Mouse (Mus musculus) urinary bladder, postnatal 14 days (tissue): ENCODE results near the gene Capn13.
"Not testable (repeated sequence)": the region's sequence is repeated elsewhere in the genome, so short reads cannot be mapped to it uniquely, and the experiment has no call there.

Experiments
- DNase-seq: peaks from one replicate; pipeline ENCODE4 v3.0.0; 2021; ENCODE audit warnings: low spot score

The Capn13 gene

DNA sequence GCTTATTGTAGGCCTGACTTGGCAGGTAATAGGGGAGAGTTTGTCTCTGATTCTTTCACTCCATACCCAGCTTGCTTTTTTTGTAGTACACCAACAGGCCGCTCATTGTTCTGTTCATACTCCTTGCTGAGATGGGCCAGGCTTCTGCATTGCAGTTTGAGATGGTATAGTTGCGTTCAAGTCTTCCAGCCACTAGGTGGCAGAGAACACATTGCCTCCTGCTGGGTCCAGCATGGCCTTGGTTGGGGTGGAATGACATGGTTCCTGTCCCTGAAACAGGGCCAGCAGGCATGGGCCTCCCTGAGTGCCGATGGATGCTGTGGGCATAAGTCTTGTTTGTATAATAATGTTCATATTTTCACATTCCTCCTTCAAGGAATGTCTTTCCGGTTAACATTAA, 122.9 kb downstream of the Capn13 start:
- DNase-seq: no peak

DNA sequence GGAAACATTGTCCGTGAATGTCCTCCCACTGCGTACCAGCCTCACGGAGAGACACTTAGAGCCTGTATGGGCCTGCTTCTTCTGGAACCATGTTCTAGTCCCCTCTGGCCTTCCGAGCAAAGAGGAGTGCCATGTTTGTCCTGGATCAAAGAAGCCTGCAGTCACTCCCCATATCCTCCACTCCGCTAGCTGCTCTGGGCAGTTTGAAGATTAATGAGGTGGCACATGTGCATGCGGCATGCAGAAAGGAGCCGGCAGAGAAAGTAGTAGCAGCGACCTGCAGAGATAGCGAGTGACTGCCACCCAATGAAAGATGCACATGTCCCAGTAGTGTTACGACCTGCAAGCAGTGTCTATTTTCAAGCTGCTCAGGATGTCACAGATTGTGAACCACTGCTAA, 125.6 kb downstream of the Capn13 start:
- no peak for DNase-seq

DNA sequence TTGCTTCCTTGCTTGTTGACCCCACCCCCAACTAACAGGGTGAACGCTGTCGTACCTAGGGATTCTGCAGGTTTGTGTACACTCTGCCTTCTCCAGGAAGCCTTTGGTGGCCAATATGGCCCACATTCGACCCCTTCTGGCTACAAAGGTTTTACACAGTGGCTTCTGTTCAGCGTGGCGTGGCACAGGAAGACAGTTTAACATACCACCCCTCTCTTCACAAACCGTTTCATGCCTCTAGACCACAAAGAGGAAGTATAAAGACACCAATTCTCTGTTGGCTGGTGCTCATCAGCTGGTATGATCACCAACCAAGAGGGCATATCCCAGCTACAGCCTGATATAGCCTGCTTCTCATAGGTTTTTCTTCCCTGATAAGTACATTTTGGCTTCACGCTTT, 126.9 kb downstream of the Capn13 start:
- DNase-seq: no peak

DNA sequence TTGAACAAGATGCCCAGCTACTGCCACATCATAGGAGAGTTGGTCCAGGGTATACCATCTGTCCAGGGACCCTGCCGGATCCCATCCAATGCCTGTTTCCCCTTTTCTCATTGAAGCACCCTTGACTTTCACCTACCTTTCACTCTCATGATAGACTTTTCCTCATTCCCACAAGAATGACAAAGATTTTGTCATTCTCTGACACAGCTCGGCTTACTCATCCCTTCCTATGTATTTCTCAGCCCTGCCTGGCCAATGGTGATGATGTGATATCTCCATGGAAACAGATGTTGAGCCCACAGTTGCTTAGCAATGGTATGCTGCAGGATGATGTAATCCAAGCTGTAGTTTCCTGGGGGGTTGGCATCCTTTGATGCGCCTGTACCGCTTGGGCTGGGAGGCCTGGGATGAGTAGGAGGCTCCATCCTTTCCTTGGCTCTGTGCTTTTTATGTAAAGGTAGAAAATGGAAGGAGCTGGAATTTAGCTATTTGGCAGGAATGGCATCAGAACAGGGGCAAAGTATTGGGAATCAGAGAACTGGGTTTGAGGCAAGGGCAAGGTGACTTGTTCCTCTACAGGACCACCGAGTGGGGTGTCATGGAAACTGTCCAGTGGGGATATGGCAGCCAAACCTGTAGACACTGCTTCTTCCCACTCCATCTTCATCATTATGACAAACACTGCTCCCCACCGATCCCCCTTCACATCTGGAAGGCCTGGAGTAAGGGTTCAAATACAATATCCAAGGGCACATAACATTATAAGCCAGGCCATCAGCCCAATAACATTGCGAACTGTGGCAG, 128.7 kb downstream of the Capn13 start:
- DNase-seq: no peak

DNA sequence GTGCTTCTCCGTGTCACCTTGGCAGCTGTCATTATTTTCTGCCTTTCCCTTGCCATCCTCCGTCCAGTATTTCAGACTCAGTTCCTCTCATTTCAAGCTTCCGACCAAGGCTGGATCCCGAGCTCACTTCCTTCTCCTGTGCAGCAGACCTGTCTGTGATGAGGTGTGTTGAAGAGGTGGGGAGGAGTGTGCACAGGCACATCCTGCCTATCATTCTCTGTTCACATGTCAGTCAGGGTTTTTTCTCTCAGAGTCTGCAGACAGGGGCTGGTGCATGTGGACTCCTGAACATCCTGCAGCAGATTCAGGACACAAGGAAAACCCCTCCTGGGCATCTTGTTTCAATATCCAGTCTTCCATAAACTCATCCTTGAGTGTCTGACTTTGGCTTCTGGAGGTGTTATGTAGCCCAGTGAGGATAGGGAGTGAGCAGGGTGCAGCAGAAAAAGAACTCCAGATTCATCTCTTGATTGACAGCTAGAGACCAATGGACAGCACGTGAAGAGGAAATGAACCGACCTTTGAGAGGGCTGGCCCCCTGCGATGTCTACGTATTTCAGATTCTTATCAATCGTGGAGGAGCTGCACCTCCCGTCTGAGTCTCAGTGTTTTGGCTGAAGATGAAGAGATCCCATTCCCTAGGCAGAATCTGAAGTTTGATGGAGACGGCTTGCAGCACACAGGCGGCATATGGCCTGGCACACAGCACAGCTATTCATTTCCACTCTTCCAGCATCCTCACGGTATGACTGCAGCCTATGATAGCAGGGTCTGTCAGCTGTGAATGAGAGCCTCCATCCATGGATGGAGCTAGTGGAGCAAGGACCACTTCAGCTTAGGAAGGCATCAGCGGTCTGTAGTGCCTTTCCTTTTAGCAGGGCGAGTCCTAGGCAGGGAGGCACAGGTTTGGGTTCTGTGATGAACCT, 129.5 kb downstream of the Capn13 start:
- no peak for DNase-seq

DNA sequence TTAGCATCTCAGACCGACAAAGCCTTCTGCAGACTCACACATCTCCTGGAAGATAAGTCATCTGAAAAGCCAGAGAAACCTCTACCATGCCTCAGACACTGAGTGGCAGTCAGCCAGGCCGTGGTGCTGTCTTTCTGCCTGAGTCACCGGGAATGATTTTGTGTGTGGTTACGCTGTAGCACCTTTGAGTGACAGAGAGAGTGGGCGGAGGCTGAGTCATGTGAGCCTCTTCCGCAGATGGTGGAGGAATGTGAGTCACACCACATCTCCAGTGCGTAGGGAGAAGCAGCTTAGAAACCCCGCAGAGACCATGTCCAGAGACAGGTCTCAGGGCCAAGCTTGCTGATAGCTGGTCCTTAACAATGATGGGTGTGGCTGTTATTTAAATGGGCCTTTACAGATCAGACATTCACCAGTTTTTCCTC, 137.6 kb downstream of the Capn13 start:
- DNase-seq: peak; percentile 47

DNA sequence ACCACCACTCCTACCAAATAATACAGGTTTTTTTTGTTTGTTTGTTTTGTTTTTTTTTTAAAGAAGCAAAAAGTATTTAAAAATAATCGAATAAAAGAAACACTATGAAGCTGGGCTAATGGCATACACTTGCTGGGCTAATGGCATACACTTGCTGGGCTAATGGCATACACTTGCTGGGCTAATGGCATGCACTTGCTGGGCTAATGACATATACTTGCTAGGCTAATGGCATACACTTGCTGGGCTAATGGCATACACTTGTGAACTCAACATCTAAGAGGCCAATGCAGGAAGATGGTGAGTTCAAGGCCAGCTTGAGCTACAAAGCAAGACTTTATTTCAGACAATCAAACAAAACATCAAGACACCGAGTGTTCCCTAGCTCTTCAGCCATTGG, 138.1 kb downstream of the Capn13 start:
- no peak for DNase-seq

DNA sequence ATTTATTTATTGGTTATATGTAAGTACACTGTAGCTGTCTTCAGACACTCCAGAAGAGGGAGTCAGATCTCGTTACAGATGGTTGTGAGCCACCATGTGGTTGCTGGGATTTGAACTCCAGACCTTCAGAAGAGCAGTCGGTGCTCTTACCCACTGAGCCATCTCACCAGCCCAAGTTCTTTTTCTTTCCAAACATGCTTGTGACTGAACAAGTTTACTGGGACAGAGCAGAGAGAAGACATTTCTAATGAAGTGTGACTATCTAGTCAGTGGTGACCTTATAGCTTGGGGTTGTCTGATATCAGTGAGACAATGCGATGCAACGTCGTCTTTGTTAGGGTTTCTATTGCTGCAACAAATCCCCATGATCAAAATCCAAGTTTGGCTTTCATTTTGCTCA, 141.4 kb downstream of the Capn13 start:
- DNase-seq: not testable (repeated sequence)

DNA sequence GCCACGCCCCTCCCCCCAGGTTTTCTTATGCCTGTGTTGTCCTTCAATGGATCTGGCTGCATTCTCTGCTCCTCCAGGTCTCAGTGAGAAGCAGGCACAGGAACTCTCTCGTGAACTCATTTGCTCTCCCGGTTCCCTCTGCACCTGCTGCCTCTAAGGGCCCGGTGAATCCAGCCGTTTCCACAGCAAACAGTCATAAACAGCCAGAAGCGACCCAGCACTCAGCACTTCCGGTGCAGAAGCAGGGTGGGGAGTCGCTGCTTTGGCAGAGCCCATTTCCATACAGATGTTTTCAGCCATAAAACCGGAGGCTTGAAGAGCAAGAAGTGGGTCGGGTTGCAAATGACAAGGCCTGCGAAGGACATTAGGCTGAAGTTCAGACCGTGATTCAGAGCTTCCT, 142.0 kb downstream of the Capn13 start:
- DNase-seq: no peak
